Mouse (Mus musculus): ENCODE data around the gene Ecm1. TPM values are rescaled to one million over a fixed set of nuclear protein-coding genes. Genes with fewer than 3 reads are reported as not detected.

The Ecm1 gene
- polyA plus RNA-seq, 1 experiment = 38.2 TPM

DNA sequence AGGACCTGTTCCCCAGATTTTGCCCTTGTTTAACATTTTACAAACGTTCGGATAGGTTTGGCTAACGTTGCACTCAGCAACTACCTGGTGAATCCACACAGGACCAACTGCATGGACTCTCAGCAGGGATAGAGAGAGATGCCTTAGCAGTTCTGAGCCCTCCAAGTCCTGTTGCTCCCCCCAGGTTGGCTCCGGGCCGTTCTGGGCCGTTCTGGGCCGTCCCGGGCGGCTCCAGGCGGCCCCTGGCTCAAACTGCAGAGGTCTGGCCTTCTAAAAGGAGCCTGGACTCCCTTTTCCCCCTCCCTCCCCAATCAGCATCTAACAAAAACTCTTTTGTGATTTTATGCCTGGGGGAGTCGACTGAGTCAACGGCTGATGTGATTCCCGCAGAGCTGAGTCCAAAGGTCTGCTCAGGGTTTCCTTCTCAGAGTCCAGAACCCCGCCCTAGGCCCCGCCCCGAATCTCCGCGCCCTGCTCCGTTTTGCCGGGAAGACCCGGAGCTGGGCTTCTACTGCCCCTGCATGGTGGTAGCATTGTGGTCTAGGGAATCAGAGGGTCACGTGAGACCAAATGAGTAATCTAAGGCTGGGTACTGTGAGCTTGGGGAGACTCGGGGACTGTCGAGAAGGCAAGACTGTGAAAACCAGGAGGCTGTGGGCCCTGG lies 37.4 kb downstream of the Ecm1 start:
- Histone ChIP-seq H3K27ac (ENCODE audit: control insufficient read depth, insufficient read depth, low read depth, low read length, poor library complexity) (no peak overlapping the region), H3K4me3 (replicated peaks; ENCODE audit: control insufficient read depth, low read depth, low read length) (no peak overlapping the region), H3K4me1 (ENCODE audit: control insufficient read depth, insufficient read depth, low read length) (peaks cover 4% of the 10 kb centered on the region)
- 35% methylated on average over 24 of the region's 24 CpGs for WGBS
- TF ChIP-seq POLR2A (IDR thresholded peaks at IDR 0.05; ENCODE audit: borderline replicate concordance, control insufficient read depth, low read depth, low read length) (no peak), CTCF (IDR thresholded peaks at IDR 0.05; ENCODE audit: control insufficient read depth, insufficient read depth, low read length) (no peak)

DNA sequence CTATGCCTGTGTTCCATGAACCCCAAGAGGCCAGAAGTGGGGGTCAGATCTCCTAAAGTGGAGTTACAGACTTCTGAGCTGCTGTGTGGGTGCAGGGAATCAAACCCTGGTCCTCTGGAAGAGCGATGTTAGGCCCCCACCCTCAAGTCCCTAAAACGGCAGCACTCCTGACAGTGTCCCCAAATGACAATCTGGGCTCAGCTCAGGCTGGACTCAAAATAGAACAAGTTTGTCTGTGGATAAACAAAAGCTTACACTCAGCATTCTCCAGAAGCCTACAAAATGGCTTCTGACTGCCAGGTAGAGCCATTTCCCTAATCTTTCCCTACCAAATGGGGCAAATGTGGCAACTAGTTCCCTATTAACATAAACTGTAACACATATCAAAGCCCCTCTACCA lies 38.3 kb downstream of the Ecm1 start:
- 83% methylated on average over 2 of the region's 2 CpGs for WGBS
- TF ChIP-seq CTCF (IDR thresholded peaks at IDR 0.05; ENCODE audit: control insufficient read depth, insufficient read depth, low read length) (no peak), POLR2A (IDR thresholded peaks at IDR 0.05; ENCODE audit: borderline replicate concordance, control insufficient read depth, low read depth, low read length) (no peak)
- H3K4me3 ChIP-seq (replicated peaks; ENCODE audit: control insufficient read depth, low read depth, low read length) = no peak overlapping the region

DNA sequence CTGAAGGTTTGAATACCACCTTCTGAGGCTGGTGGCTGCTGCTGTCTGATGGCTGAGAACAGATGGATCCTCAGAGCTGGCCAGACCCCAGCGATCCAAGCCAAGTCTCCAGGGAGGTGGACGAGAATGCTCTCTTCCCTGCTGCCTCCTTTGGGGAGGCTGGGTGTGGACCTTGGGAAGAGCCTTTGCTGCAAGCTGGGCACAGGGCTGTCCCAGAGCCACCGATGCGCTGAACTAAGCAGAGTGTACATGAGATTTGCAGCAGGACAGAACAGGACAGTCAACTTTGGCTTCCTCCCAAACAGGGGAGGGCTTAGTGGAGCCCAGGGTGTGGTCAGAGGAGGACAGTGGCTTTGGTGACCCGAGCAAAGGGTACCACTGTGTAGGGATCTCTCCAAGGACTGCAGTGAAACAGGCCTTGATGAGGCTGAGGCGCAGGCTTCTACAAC lies 39.1 kb downstream of the Ecm1 start:
- H3K27ac ChIP-seq (ENCODE audit: control insufficient read depth, insufficient read depth, low read depth, low read length, poor library complexity) = no peak overlapping the region; the same call in 1 of the 2 replicates
- WGBS = 77% methylated on average over 6 of the region's 6 CpGs
- H3K4me1 ChIP-seq (ENCODE audit: control insufficient read depth, insufficient read depth, low read length) = peaks cover 2% of the 10 kb centered on the region; the same call in 1 of the 2 replicates
- TF ChIP-seq POLR2A (IDR thresholded peaks at IDR 0.05; ENCODE audit: borderline replicate concordance, control insufficient read depth, low read depth, low read length) = no peak
- TF ChIP-seq CTCF (IDR thresholded peaks at IDR 0.05; ENCODE audit: control insufficient read depth, insufficient read depth, low read length) = no peak
- H3K4me3 ChIP-seq (replicated peaks; ENCODE audit: control insufficient read depth, low read depth, low read length) = no peak overlapping the region

More for the DNA sequence above, 38.3 kb downstream of the Ecm1 start:
- Histone ChIP-seq H3K4me1 (ENCODE audit: control insufficient read depth, insufficient read depth, low read length) (peaks cover 1% of the 10 kb centered on the region; the same call in 1 of the 2 replicates), H3K27ac (ENCODE audit: control insufficient read depth, insufficient read depth, low read depth, low read length, poor library complexity) (no peak overlapping the region)

DNA sequence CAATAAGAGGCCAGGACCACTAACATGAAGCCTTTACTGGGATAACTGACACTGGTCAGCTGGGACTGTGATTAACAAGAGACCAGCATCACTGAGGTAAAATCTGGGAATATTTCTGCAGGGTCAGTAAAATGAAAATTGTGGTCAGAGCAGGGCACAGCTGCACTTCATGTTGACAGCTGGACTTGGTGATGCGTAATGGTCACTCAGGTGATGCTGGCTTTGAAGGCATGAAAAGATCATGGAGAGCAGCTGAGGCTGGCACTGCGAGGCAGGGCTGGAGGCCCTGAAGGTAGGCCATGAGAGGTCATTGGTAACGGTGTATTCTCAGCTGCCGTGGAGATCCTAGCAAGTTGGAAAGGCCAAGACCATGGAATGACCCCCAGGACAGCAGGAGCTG lies 41.1 kb downstream of the Ecm1 start:
- H3K4me1 ChIP-seq (ENCODE audit: control insufficient read depth, insufficient read depth, low read length) = peaks cover 8% of the 10 kb centered on the region
- H3K4me3 ChIP-seq (replicated peaks; ENCODE audit: control insufficient read depth, low read depth, low read length) = no peak overlapping the region
- 88% methylated on average over 4 of the region's 4 CpGs for WGBS
- H3K27ac ChIP-seq (ENCODE audit: control insufficient read depth, insufficient read depth, low read depth, low read length, poor library complexity) = no peak overlapping the region
- TF ChIP-seq POLR2A (IDR thresholded peaks at IDR 0.05; ENCODE audit: borderline replicate concordance, control insufficient read depth, low read depth, low read length) (no peak), CTCF (IDR thresholded peaks at IDR 0.05; ENCODE audit: control insufficient read depth, insufficient read depth, low read length) (no peak)

DNA sequence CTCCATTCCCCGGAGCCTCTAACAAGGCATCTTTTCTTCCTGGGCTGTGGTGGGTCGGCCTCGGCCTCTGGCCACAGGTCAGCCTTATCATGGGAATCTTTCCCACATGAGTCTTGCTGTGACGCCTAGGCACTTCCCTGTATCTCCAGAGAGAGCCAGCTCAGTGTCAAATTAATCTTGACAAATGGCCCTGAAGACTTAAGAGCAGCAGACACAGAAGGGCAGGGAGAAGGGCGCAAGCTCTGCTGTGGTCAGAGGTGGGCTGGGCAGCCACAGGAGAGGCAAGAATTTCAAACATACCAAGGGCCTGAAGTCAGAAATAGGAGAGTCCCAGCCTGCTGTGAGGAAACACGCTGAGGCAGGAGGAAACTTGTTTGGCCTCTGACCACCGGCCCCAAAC lies 43.0 kb downstream of the Ecm1 start:
- Histone ChIP-seq H3K4me1 (ENCODE audit: control insufficient read depth, insufficient read depth, low read length) (peaks cover 10% of the 10 kb centered on the region), H3K27ac (ENCODE audit: control insufficient read depth, insufficient read depth, low read depth, low read length, poor library complexity) (no peak overlapping the region), H3K4me3 (replicated peaks; ENCODE audit: control insufficient read depth, low read depth, low read length) (no peak overlapping the region)
- WGBS = 49% methylated on average over 7 of the region's 7 CpGs
- TF ChIP-seq CTCF (IDR thresholded peaks at IDR 0.05; ENCODE audit: control insufficient read depth, insufficient read depth, low read length) (no peak), POLR2A (IDR thresholded peaks at IDR 0.05; ENCODE audit: borderline replicate concordance, control insufficient read depth, low read depth, low read length) (no peak)

DNA sequence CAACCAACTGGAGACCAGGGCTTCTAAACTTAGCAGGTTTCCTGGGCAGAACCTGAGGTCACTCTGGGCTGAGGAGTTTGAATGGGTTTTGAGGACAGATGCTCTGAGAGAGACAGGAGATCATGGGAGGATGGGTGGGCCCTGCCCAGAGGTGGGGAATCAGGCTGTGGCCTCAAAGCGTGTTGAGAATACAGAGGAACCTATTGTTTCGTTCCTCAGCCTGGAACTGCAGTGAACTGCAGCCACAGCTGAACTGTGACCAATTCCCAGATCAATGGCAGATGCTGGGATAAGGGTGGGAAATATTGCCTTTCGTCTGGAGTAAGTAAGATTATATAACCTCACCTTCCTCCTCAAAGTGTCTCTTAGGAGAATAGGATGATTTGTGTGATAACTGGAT lies 43.6 kb downstream of the Ecm1 start:
- no peak overlapping the region for H3K4me3 ChIP-seq (replicated peaks; ENCODE audit: control insufficient read depth, low read depth, low read length)
- H3K27ac ChIP-seq (ENCODE audit: control insufficient read depth, insufficient read depth, low read depth, low read length, poor library complexity) = no peak overlapping the region
- TF ChIP-seq CTCF (IDR thresholded peaks at IDR 0.05; ENCODE audit: control insufficient read depth, insufficient read depth, low read length) (no peak), POLR2A (IDR thresholded peaks at IDR 0.05; ENCODE audit: borderline replicate concordance, control insufficient read depth, low read depth, low read length) (no peak)
- H3K4me1 ChIP-seq (ENCODE audit: control insufficient read depth, insufficient read depth, low read length) = peaks cover 10% of the 10 kb centered on the region
- 76% methylated on average over 3 of the region's 3 CpGs for WGBS

DNA sequence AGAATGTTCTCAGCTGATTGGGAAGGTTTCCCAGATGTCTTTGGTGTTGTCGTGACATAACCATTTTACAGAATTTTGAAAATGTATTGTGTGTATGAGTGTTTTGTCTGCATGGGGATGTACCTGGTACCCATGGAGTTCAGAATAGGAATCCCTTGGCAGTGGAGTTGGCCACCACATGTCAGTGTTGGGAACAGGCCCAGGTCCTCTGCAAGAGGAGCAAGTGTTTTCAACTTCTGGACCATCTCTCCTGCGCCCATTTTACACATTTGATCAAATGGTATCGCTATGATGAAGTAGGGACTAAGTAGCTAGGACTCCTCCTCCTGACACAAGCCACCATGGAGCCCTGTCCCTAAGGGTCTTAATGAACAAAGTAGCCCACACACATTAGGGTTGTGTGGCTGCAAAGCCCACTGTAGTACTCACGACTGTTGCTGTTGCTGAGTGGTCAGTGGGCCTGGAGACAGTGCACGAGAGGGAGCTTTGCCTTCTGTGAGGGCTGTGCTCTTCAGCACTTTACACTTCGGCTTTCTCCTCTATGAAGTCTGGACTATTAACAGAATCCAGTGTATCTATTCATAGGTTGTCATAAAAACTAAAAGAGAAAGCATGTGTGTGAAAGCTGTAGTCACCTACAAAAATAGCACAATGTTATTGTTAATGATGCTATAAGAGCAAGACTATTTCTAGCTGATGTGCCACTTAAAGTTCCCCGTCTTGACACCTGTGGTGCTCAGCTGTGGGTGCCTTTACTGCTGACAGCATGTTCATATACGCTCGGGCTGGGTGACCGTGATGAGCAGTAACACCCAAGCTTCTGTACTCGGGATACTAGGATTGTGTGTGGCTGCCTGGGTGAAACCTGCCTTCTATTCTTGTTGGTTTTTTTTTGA lies 44.3 kb downstream of the Ecm1 start:
- WGBS = 80% methylated on average over 11 of the region's 11 CpGs
- TF ChIP-seq CTCF (IDR thresholded peaks at IDR 0.05; ENCODE audit: control insufficient read depth, insufficient read depth, low read length) (no peak), POLR2A (IDR thresholded peaks at IDR 0.05; ENCODE audit: borderline replicate concordance, control insufficient read depth, low read depth, low read length) (no peak)
- Histone ChIP-seq H3K4me3 (replicated peaks; ENCODE audit: control insufficient read depth, low read depth, low read length) (no peak overlapping the region), H3K27ac (ENCODE audit: control insufficient read depth, insufficient read depth, low read depth, low read length, poor library complexity) (no peak overlapping the region), H3K4me1 (ENCODE audit: control insufficient read depth, insufficient read depth, low read length) (peaks cover 10% of the 10 kb centered on the region)

Measured in bone marrow, adult 2 months (tissue).